Mouse (Mus musculus) ovary, postnatal 36 days (tissue): Measurements from ENCODE around the gene Cntn4.
A peak's percentile ranks its signal among the peaks of the same experiment; 100 is the strongest.

Experiments
- DNase-seq: peaks from one replicate; pipeline ENCODE4 v3.0.0; 2022; ENCODE audit warnings: low spot score, mixed read lengths

The Cntn4 gene

GRCm38 (mm10) chr6:106078629-106079028 lies 401.2 kb downstream of the Cntn4 start:
- DNase-seq = no peak

- no peak for DNase-seq
These were observed 420.4 kb downstream of the Cntn4 start for GRCm38 (mm10) chr6:106097856-106098255.

GRCm38 (mm10) chr6:106118523-106119081 lies 441.1 kb downstream of the Cntn4 start:
- peak; percentile 43 for DNase-seq

- no peak for DNase-seq
These were observed 476.1 kb downstream of the Cntn4 start for GRCm38 (mm10) chr6:106153530-106153929.

GRCm38 (mm10) chr6:106155362-106155761 lies 477.9 kb downstream of the Cntn4 start:
- no peak for DNase-seq

- no peak for DNase-seq
These were observed 500.1 kb downstream of the Cntn4 start for GRCm38 (mm10) chr6:106177546-106177945.

GRCm38 (mm10) chr6:106181596-106181995 lies 504.1 kb downstream of the Cntn4 start:
- no peak for DNase-seq

GRCm38 (mm10) chr6:106200974-106201373 lies 523.5 kb downstream of the Cntn4 start:
- no peak for DNase-seq

- no peak for DNase-seq
These were observed 529.9 kb downstream of the Cntn4 start for GRCm38 (mm10) chr6:106207401-106207800.

GRCm38 (mm10) chr6:106213071-106213470 lies 535.6 kb downstream of the Cntn4 start:
- DNase-seq = no peak

GRCm38 (mm10) chr6:106237046-106237948 lies 559.8 kb downstream of the Cntn4 start:
- no peak for DNase-seq

- DNase-seq = no peak
These were observed 564.1 kb downstream of the Cntn4 start for GRCm38 (mm10) chr6:106241553-106241952.

- no peak for DNase-seq
These were observed 585.9 kb downstream of the Cntn4 start for GRCm38 (mm10) chr6:106263396-106263795.

- no peak for DNase-seq
These were observed 588.0 kb downstream of the Cntn4 start for GRCm38 (mm10) chr6:106265487-106265886.

GRCm38 (mm10) chr6:106266304-106266703 lies 588.8 kb downstream of the Cntn4 start:
- no peak for DNase-seq

- no peak for DNase-seq
These were observed 591.3 kb downstream of the Cntn4 start for GRCm38 (mm10) chr6:106268723-106269122.

GRCm38 (mm10) chr6:106277139-106277538 lies 599.7 kb downstream of the Cntn4 start:
- no peak for DNase-seq

- no peak for DNase-seq
These were observed 604.2 kb downstream of the Cntn4 start for GRCm38 (mm10) chr6:106281621-106282020.

- no peak for DNase-seq
These were observed 606.4 kb downstream of the Cntn4 start for GRCm38 (mm10) chr6:106283815-106284214.

GRCm38 (mm10) chr6:106299451-106299850 lies 622.0 kb downstream of the Cntn4 start:
- DNase-seq = no peak

GRCm38 (mm10) chr6:106300179-106300578 lies 622.7 kb downstream of the Cntn4 start:
- no peak for DNase-seq

GRCm38 (mm10) chr6:106302435-106302834 lies 625.0 kb downstream of the Cntn4 start:
- DNase-seq = no peak

- no peak for DNase-seq
These were observed 651.5 kb downstream of the Cntn4 start for GRCm38 (mm10) chr6:106328987-106329386.
